Mouse (Mus musculus) CH12.LX (cell line): ENCODE data around the gene Slc26a6. TPM values are rescaled to one million over a fixed set of nuclear protein-coding genes. Genes with fewer than 3 reads are reported as not detected.

Source experiments
- DNase-seq: peaks from one replicate; pipeline ENCODE4 v3.0.0-alpha.2; 2013; ENCODE audit errors: extremely low read depth
- H3K27ac ChIP-seq: 2 replicates; pipeline ENCODE4 v1.5.1; 2012; ENCODE audit warnings: low read depth, mild to moderate bottlenecking, control low read depth, moderate library complexity; ENCODE audit not compliant: insufficient read depth
- H3K27me3 ChIP-seq: replicated peaks from 2 replicates; pipeline ENCODE3; 2012; ENCODE audit warnings: inconsistent platforms
- H3K36me3 ChIP-seq, 2 experiments: replicated peaks in 1 of 2; 2 replicates each; pipeline versions ENCODE3 to v1.6.1; 2012; ENCODE audit warnings: inconsistent platforms in 1 of 2, low read length in 1 of 2, mild to moderate bottlenecking in 1 of 2, mixed read lengths in 1 of 2, moderate library complexity in 1 of 2; ENCODE audit not compliant: control insufficient read depth in 1 of 2, insufficient read depth in 1 of 2
- H3K4me1 ChIP-seq, 2 experiments: 2 replicates each; pipeline ENCODE4 v1.6.1; 2012; ENCODE audit warnings: inconsistent platforms in 1 of 2, moderate library complexity in 1 of 2; ENCODE audit not compliant: insufficient read depth in 2 of 2, control insufficient read depth in 1 of 2
- H3K4me2 ChIP-seq: 2 replicates; pipeline ENCODE4 v1.6.1; 2012; ENCODE audit warnings: low read depth, mild to moderate bottlenecking, control low read depth; ENCODE audit not compliant: poor library complexity, insufficient read depth, severe bottlenecking
- H3K4me3 ChIP-seq, 3 experiments: fragments of 150-350 bp in 1 of 3; sonication (generic) in 1 of 3; replicated peaks in 1 of 3; 2 replicates each; pipeline versions ENCODE3 to v1.5.1; 2011 to 2012; ENCODE audit warnings: low read depth in 2 of 3, low read length in 2 of 3, mild to moderate bottlenecking in 2 of 3, moderate library complexity in 2 of 3, control low read depth in 1 of 3, improper control_type of control experiment in 1 of 3, inconsistent platforms in 1 of 3, mixed read lengths in 1 of 3; ENCODE audit not compliant: poor library complexity in 1 of 3
- H3K79me2 ChIP-seq: replicated peaks from 2 replicates; pipeline ENCODE4 v1.6.1; 2012; ENCODE audit warnings: mild to moderate bottlenecking, moderate library complexity; ENCODE audit not compliant: control insufficient read depth, poor library complexity, insufficient read depth, severe bottlenecking; ENCODE audit errors: extremely low read depth
- H3K9ac ChIP-seq: 2 replicates; pipeline ENCODE4 v1.6.1; 2012; ENCODE audit warnings: low read depth, mild to moderate bottlenecking, control low read depth, moderate library complexity; ENCODE audit not compliant: insufficient read depth
- H3K9me3 ChIP-seq: replicated peaks from 2 replicates; pipeline ENCODE3; 2012; ENCODE audit warnings: low read length, inconsistent platforms, mixed read lengths
- CHD1 ChIP-seq: IDR thresholded peaks from 2 replicates; pipeline ENCODE4 v1.6.1; 2012; ENCODE audit warnings: low read depth, low read length, improper control_type of control experiment, inconsistent platforms
- CHD2 ChIP-seq: IDR thresholded peaks from 2 replicates; pipeline ENCODE4 v1.6.1; 2011; ENCODE audit warnings: low read length, improper control_type of control experiment
- JUN ChIP-seq: IDR thresholded peaks from 2 replicates; pipeline ENCODE4 v1.6.1; 2011; ENCODE audit warnings: low read depth, mild to moderate bottlenecking, low read length, improper control_type of control experiment, moderate library complexity; ENCODE audit not compliant: insufficient read depth
- MAZ ChIP-seq: IDR thresholded peaks from 2 replicates; pipeline ENCODE4 v1.6.1; 2012; ENCODE audit warnings: low read depth, mild to moderate bottlenecking, inconsistent platforms, low read length, improper control_type of control experiment, moderate library complexity
- MEF2A ChIP-seq: IDR thresholded peaks from 2 replicates; pipeline ENCODE4 v1.6.1; 2014; ENCODE audit warnings: low read depth, mild to moderate bottlenecking, inconsistent platforms, low read length, improper control_type of control experiment, borderline replicate concordance
- MXI1 ChIP-seq: IDR thresholded peaks from 2 replicates; pipeline ENCODE4 v1.6.1; 2011; ENCODE audit warnings: mild to moderate bottlenecking, low read depth, low read length, improper control_type of control experiment
- PAX5 ChIP-seq: IDR thresholded peaks from 2 replicates; pipeline ENCODE4 v1.6.1; 2012; ENCODE audit warnings: low read length, inconsistent platforms, mixed read lengths
- POLR2A ChIP-seq: IDR thresholded peaks from 2 replicates; pipeline ENCODE4 v1.6.1; 2011; ENCODE audit warnings: low read depth, mild to moderate bottlenecking, improper control_type of control experiment, low read length
- SIN3A ChIP-seq: IDR thresholded peaks from 2 replicates; pipeline ENCODE4 v1.6.1; 2012; ENCODE audit warnings: low read length, improper control_type of control experiment, inconsistent platforms
- SMC3 ChIP-seq: IDR thresholded peaks from 2 replicates; pipeline ENCODE4 v1.6.1; 2011; ENCODE audit warnings: low read depth, low read length, improper control_type of control experiment
- TBP ChIP-seq: conservative IDR thresholded peaks from 2 replicates; pipeline ENCODE4 v1.6.1; 2011; ENCODE audit warnings: low read depth, low read length, improper control_type of control experiment
- TCF12 ChIP-seq: IDR thresholded peaks from 2 replicates; pipeline ENCODE4 v1.6.1; 2014; ENCODE audit warnings: low read depth, mild to moderate bottlenecking, inconsistent platforms, low read length, improper control_type of control experiment
- USF2 ChIP-seq: conservative IDR thresholded peaks from 2 replicates; pipeline ENCODE4 v1.6.1; 2011; ENCODE audit warnings: low read depth, low read length, improper control_type of control experiment
- ZKSCAN1 ChIP-seq: IDR thresholded peaks from 2 replicates; pipeline ENCODE4 v1.6.1; 2012; ENCODE audit warnings: low read depth, inconsistent platforms, low read length, improper control_type of control experiment, borderline replicate concordance
- dilution Hi-C: fragments of 300-500 bp; cut with MboI; formaldehyde crosslinking; loops from 2 replicates; pipeline ENCODE4 v1.14.3; 2020; ENCODE audit warnings: low sequenced_read_pairs; ENCODE audit not compliant: extremely low pct_unique_long_range_greater_than_20kb, extremely low pct_ligation_motif_present
- in situ Hi-C: fragments of 300-500 bp; cut with MboI; formaldehyde crosslinking; loops from 3 replicates; pipeline ENCODE4 v1.14.3; 2019; ENCODE audit warnings: low sequenced_read_pairs, low pct_ligation_motif_present, low pct_unique_long_range_greater_than_20kb, mixed read lengths
- polyA plus RNA-seq: library from polyadenylated mRNA; unstranded; fragments of >175 nt; gene quantifications from 2 replicates; pipeline ENCODE4 v1.2.1, GENCODE M21; 2012; ENCODE audit warnings: low read depth; ENCODE audit not compliant: insufficient read length
- total RNA-seq, 2 experiments: library from RNA; depleted of rRNA; stranded (reverse); fragments of 300-350 nt in 1 of 2; fragments of >200 nt in 1 of 2; gene quantifications; 2 replicates each; pipeline ENCODE4 v1.2.3; 2012 to 2014

Slc26a6 gene
- total and polyA plus RNA-seq, 3 experiments = 5.0 to 10.0 (median 5.0) TPM

DNA sequence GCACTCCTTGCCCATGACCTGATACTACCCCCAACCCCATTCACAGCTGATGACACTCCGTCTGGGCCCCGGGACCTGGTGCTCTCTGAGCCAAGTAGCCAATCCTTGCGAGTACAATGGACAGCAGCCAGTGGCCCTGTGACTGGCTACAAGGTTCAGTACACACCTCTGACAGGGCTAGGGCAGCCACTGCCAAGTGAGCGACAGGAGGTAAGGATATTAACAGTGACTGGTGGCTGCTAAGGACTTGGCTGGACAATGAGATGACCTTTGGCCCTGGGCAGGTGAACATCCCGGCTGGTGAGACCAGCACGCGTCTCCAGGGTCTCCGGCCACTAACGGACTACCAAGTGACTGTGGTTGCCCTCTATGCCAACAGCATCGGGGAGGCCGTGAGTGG lies 102.8 kb downstream of the Slc26a6 start:
- no peaks in the 10 kb centered on the region for H3K27me3 ChIP-seq
- dilution Hi-C loops (no loop called here), in situ Hi-C loops (no loop called here)
- H3K27ac ChIP-seq = no peak overlapping the region
- H3K9me3 ChIP-seq = no peaks in the 10 kb centered on the region
- no peak overlapping the region for H3K4me2 ChIP-seq
- H3K9ac ChIP-seq = no peak overlapping the region
- no peak for DNase-seq
- peaks cover 0 to 13% of the 10 kb centered on the region in 2 experiments for H3K36me3 ChIP-seq
- no peaks in the 10 kb centered on the region for H3K4me1 ChIP-seq
- H3K4me3 ChIP-seq = no peak overlapping the region
- H3K79me2 ChIP-seq = no peaks in the 10 kb centered on the region
- TF ChIP-seq POLR2A (no peak), CHD1 (no peak), TCF12 (no peak), TBP (no peak), SMC3 (no peak), USF2 (no peak), PAX5 (no peak), MXI1 (no peak), MAZ (no peak), ZKSCAN1 (no peak), JUN (no peak), SIN3A (no peak), CHD2 (no peak), MEF2A (no peak)

Other genes with a start within 250 kb of the Slc26a6 start
- 28.1 and 29.0 TPM in 2 replicates for gene Arih2, start 203.9 kb upstream of the Slc26a6 start, total RNA-seq (2012; rRNA removed)
- 33.5 and 41.2 TPM in 2 replicates for gene Arih2, start 203.9 kb upstream of the Slc26a6 start, total RNA-seq (2014; rRNA removed)
- 35.3 and 36.6 TPM in 2 replicates for gene Arih2, start 203.9 kb upstream of the Slc26a6 start, polyA plus RNA-seq
- 15.9 and 20.9 TPM in 2 replicates for gene Slc25a20, start 191.2 kb upstream of the Slc26a6 start, total RNA-seq (2012; rRNA removed)
- gene Slc25a20, start 191.2 kb upstream of the Slc26a6 start, total RNA-seq (2014; rRNA removed) = 18.9 and 20.8 TPM in 2 replicates
- gene Slc25a20, start 191.2 kb upstream of the Slc26a6 start, polyA plus RNA-seq = 16.7 and 18.6 TPM in 2 replicates
- 14.9 and 18.8 TPM in 2 replicates for gene Prkar2a, start 164.0 kb upstream of the Slc26a6 start, total RNA-seq (2012; rRNA removed)
- gene Prkar2a, start 164.0 kb upstream of the Slc26a6 start, total RNA-seq (2014; rRNA removed) = 10.1 and 13.6 TPM in 2 replicates
- 41.4 and 44.4 TPM in 2 replicates for gene Prkar2a, start 164.0 kb upstream of the Slc26a6 start, polyA plus RNA-seq
- 17.5 and 27.2 TPM in 2 replicates for gene Ip6k2, start 69.5 kb upstream of the Slc26a6 start, total RNA-seq (2012; rRNA removed)
- gene Ip6k2, start 69.5 kb upstream of the Slc26a6 start, total RNA-seq (2014; rRNA removed) = 22.6 and 23.6 TPM in 2 replicates
- 28.4 and 31.4 TPM in 2 replicates for gene Ip6k2, start 69.5 kb upstream of the Slc26a6 start, polyA plus RNA-seq
- gene Nckipsd, start 44.9 kb upstream of the Slc26a6 start, total RNA-seq (2012; rRNA removed) = 4.4 and 6.6 TPM in 2 replicates
- gene Nckipsd, start 44.9 kb upstream of the Slc26a6 start, total RNA-seq (2014; rRNA removed) = 5.1 and 6.4 TPM in 2 replicates
- gene Nckipsd, start 44.9 kb upstream of the Slc26a6 start, polyA plus RNA-seq = 11.9 and 13.2 TPM in 2 replicates
- gene Celsr3, start 27.0 kb upstream of the Slc26a6 start, total RNA-seq (2012; rRNA removed) = 0.04 and 0.29 TPM in 2 replicates
- not detected in 2 replicates for gene Celsr3, start 27.0 kb upstream of the Slc26a6 start, total RNA-seq (2014; rRNA removed)
- gene Celsr3, start 27.0 kb upstream of the Slc26a6 start, polyA plus RNA-seq = 0.04 TPM in 1 of 2 replicates, not detected in the other
- not detected in 2 replicates for gene Tmem89, start 61.3 kb downstream of the Slc26a6 start, total RNA-seq (2012; rRNA removed)
- not detected in 2 replicates for gene Tmem89, start 61.3 kb downstream of the Slc26a6 start, total RNA-seq (2014; rRNA removed)
- gene Tmem89, start 61.3 kb downstream of the Slc26a6 start, polyA plus RNA-seq = not detected in 2 replicates
- 327 and 351 TPM in 2 replicates for gene Uqcrc1, start 83.3 kb downstream of the Slc26a6 start, total RNA-seq (2012; rRNA removed)
- 301 and 326 TPM in 2 replicates for gene Uqcrc1, start 83.3 kb downstream of the Slc26a6 start, total RNA-seq (2014; rRNA removed)
- gene Uqcrc1, start 83.3 kb downstream of the Slc26a6 start, polyA plus RNA-seq = 293 and 301 TPM in 2 replicates
- gene Col7a1, start 100.3 kb downstream of the Slc26a6 start, total RNA-seq (2012; rRNA removed) = 0.98 and 1.1 TPM in 2 replicates
- 0.31 and 0.86 TPM in 2 replicates for gene Col7a1, start 100.3 kb downstream of the Slc26a6 start, total RNA-seq (2014; rRNA removed)
- 2.0 and 3.0 TPM in 2 replicates for gene Col7a1, start 100.3 kb downstream of the Slc26a6 start, polyA plus RNA-seq
- gene Ucn2, start 132.7 kb downstream of the Slc26a6 start, total RNA-seq (2012; rRNA removed) = not detected in 2 replicates
- gene Ucn2, start 132.7 kb downstream of the Slc26a6 start, total RNA-seq (2014; rRNA removed) = not detected in 2 replicates
- 0.40 and 0.49 TPM in 2 replicates for gene Ucn2, start 132.7 kb downstream of the Slc26a6 start, polyA plus RNA-seq
- 4.5 and 5.1 TPM in 2 replicates for gene Pfkfb4, start 138.5 kb downstream of the Slc26a6 start, total RNA-seq (2012; rRNA removed)
- gene Pfkfb4, start 138.5 kb downstream of the Slc26a6 start, total RNA-seq (2014; rRNA removed) = 5.9 and 6.5 TPM in 2 replicates
- 6.0 and 6.7 TPM in 2 replicates for gene Pfkfb4, start 138.5 kb downstream of the Slc26a6 start, polyA plus RNA-seq
- gene Shisa5, start 185.3 kb downstream of the Slc26a6 start, total RNA-seq (2012; rRNA removed) = 134 and 153 TPM in 2 replicates
- 156 and 170 TPM in 2 replicates for gene Shisa5, start 185.3 kb downstream of the Slc26a6 start, total RNA-seq (2014; rRNA removed)
- 121 and 166 TPM in 2 replicates for gene Shisa5, start 185.3 kb downstream of the Slc26a6 start, polyA plus RNA-seq
- 20.8 and 31.5 TPM in 2 replicates for gene Trex1, start 206.5 kb downstream of the Slc26a6 start, total RNA-seq (2012; rRNA removed)
- 20.1 and 21.1 TPM in 2 replicates for gene Trex1, start 206.5 kb downstream of the Slc26a6 start, total RNA-seq (2014; rRNA removed)
- gene Trex1, start 206.5 kb downstream of the Slc26a6 start, polyA plus RNA-seq = 15.8 and 22.9 TPM in 2 replicates
- 18.0 and 19.3 TPM in 2 replicates for gene Atrip, start 220.8 kb downstream of the Slc26a6 start, total RNA-seq (2012; rRNA removed)
- 16.2 and 17.6 TPM in 2 replicates for gene Atrip, start 220.8 kb downstream of the Slc26a6 start, total RNA-seq (2014; rRNA removed)
- gene Atrip, start 220.8 kb downstream of the Slc26a6 start, polyA plus RNA-seq = 21.3 and 24.1 TPM in 2 replicates
- gene Ccdc51, start 229.2 kb downstream of the Slc26a6 start, total RNA-seq (2012; rRNA removed) = 18.2 TPM in 2 replicates
- 15.9 and 16.2 TPM in 2 replicates for gene Ccdc51, start 229.2 kb downstream of the Slc26a6 start, total RNA-seq (2014; rRNA removed)
- gene Ccdc51, start 229.2 kb downstream of the Slc26a6 start, polyA plus RNA-seq = 7.6 and 8.6 TPM in 2 replicates
- 255 and 369 TPM in 2 replicates for gene Tma7, start 229.3 kb downstream of the Slc26a6 start, total RNA-seq (2012; rRNA removed)
- gene Tma7, start 229.3 kb downstream of the Slc26a6 start, total RNA-seq (2014; rRNA removed) = 336 and 356 TPM in 2 replicates
- gene Tma7, start 229.3 kb downstream of the Slc26a6 start, polyA plus RNA-seq = 494 and 529 TPM in 2 replicates
- gene Plxnb1, start 242.1 kb downstream of the Slc26a6 start, total RNA-seq (2012; rRNA removed) = under 0.01 TPM in 1 of 2 replicates, not detected in the other
- not detected in 2 replicates for gene Plxnb1, start 242.1 kb downstream of the Slc26a6 start, total RNA-seq (2014; rRNA removed)
- not detected in 2 replicates for gene Plxnb1, start 242.1 kb downstream of the Slc26a6 start, polyA plus RNA-seq